Mouse (Mus musculus) MEL (cell line): Measurements from ENCODE around the gene Bcl3. TPM values are rescaled to one million over a fixed set of nuclear protein-coding genes. Genes with fewer than 3 reads are reported as not detected.

Source experiments
- DNase-seq: peaks from one replicate; pipeline ENCODE4 v3.0.0; 2011; ENCODE audit warnings: low read depth, low spot score
- H3K27ac ChIP-seq: 2 replicates; pipeline ENCODE4 v1.5.1; 2012; ENCODE audit warnings: low read depth, mild to moderate bottlenecking, control low read depth, low read length, moderate library complexity; ENCODE audit not compliant: control insufficient read depth
- H3K27me3 ChIP-seq, 2 experiments: fragments of 150-350 bp in 1 of 2; sonication (generic) in 1 of 2; 2 replicates each; pipeline ENCODE4 v1.6.1; 2012; ENCODE audit warnings: low read length in 2 of 2, mild to moderate bottlenecking in 2 of 2, improper control_type of control experiment in 1 of 2, moderate library complexity in 1 of 2; ENCODE audit not compliant: insufficient read depth in 2 of 2, control insufficient read depth in 1 of 2
- H3K36me3 ChIP-seq, 2 experiments: 2 replicates each; pipeline ENCODE4 v1.6.1; 2012 to 2014; ENCODE audit warnings: low read length in 2 of 2, improper control_type of control experiment in 1 of 2, inconsistent platforms in 1 of 2, mild to moderate bottlenecking in 1 of 2; ENCODE audit not compliant: insufficient read depth in 2 of 2, control insufficient read depth in 1 of 2
- H3K4me1 ChIP-seq, 2 experiments: fragments of 150-350 bp in 1 of 2; sonication (generic) in 1 of 2; 2 replicates each; pipeline ENCODE4 v1.6.1; 2012; ENCODE audit warnings: low read length in 2 of 2, improper control_type of control experiment in 1 of 2, mild to moderate bottlenecking in 1 of 2; ENCODE audit not compliant: insufficient read depth in 2 of 2, control insufficient read depth in 1 of 2
- H3K4me3 ChIP-seq, 2 experiments: fragments of 150-350 bp in 1 of 2; sonication (generic) in 1 of 2; 2 replicates each; pipeline ENCODE4 v1.5.1; 2012; ENCODE audit warnings: low read depth in 2 of 2, low read length in 2 of 2, mild to moderate bottlenecking in 2 of 2, moderate library complexity in 2 of 2, control low read depth in 1 of 2, improper control_type of control experiment in 1 of 2; ENCODE audit not compliant: control insufficient read depth in 1 of 2, insufficient read depth in 1 of 2
- H3K79me2 ChIP-seq: 2 replicates; pipeline ENCODE4 v1.6.1; 2012; ENCODE audit warnings: mild to moderate bottlenecking, low read length, moderate library complexity; ENCODE audit not compliant: control insufficient read depth, poor library complexity, insufficient read depth
- H3K9ac ChIP-seq: 2 replicates; pipeline ENCODE4 v1.6.1; 2012; ENCODE audit warnings: low read depth, mild to moderate bottlenecking, control low read depth, low read length, moderate library complexity; ENCODE audit not compliant: control insufficient read depth, poor library complexity, severe bottlenecking
- H3K9me3 ChIP-seq: fragments of 150-350 bp; sonication (generic); replicated peaks from 2 replicates; pipeline ENCODE4 v1.6.1; 2012; ENCODE audit warnings: mild to moderate bottlenecking, low read length, improper control_type of control experiment, moderate library complexity; ENCODE audit not compliant: insufficient read depth
- BHLHE40 ChIP-seq: IDR thresholded peaks from 2 replicates; pipeline ENCODE4 v1.6.1; 2012; ENCODE audit warnings: low read depth, mild to moderate bottlenecking, inconsistent platforms, low read length, improper control_type of control experiment, borderline replicate concordance
- CHD2 ChIP-seq: IDR thresholded peaks from 2 replicates; pipeline ENCODE4 v1.6.1; 2011; ENCODE audit warnings: low read length, improper control_type of control experiment
- CTCF ChIP-seq, 3 experiments: IDR thresholded peaks in 2 of 3; conservative IDR thresholded peaks in 1 of 3; 2 replicates each; pipeline ENCODE4 v1.5.1; 2011 to 2012; ENCODE audit warnings: low read length in 3 of 3, low read depth in 2 of 3, mild to moderate bottlenecking in 2 of 3, improper control_type of control experiment in 1 of 3, inconsistent platforms in 1 of 3, mixed read lengths in 1 of 3, moderate library complexity in 1 of 3; ENCODE audit not compliant: control insufficient read depth in 1 of 3, insufficient read depth in 1 of 3, poor library complexity in 1 of 3, severe bottlenecking in 1 of 3
- E2F4 ChIP-seq: IDR thresholded peaks from 2 replicates; pipeline ENCODE4 v1.6.1; 2011; ENCODE audit warnings: low read depth, low read length, improper control_type of control experiment, borderline replicate concordance
- ELF1 ChIP-seq: IDR thresholded peaks from 2 replicates; pipeline ENCODE4 v1.6.1; 2014; ENCODE audit warnings: low read depth, mild to moderate bottlenecking, inconsistent platforms, low read length, improper control_type of control experiment, moderate library complexity
- ETS1 ChIP-seq: IDR thresholded peaks from 2 replicates; pipeline ENCODE4 v1.6.1; 2012; ENCODE audit warnings: low read depth, mild to moderate bottlenecking, inconsistent platforms, low read length, improper control_type of control experiment, moderate library complexity
- GATA1 ChIP-seq: IDR thresholded peaks from 2 replicates; pipeline ENCODE4 v1.6.1; 2011; ENCODE audit warnings: low read depth, low read length, improper control_type of control experiment
- MAFK ChIP-seq: IDR thresholded peaks from 2 replicates; pipeline ENCODE4 v1.6.1; 2011; ENCODE audit warnings: low read depth, mild to moderate bottlenecking, low read length, improper control_type of control experiment, borderline replicate concordance
- MAZ ChIP-seq: IDR thresholded peaks from 2 replicates; pipeline ENCODE4 v1.6.1; 2012; ENCODE audit warnings: low read depth, mild to moderate bottlenecking, inconsistent platforms, low read length, improper control_type of control experiment
- MEF2A ChIP-seq: IDR thresholded peaks from 2 replicates; pipeline ENCODE4 v1.6.1; 2014; ENCODE audit warnings: low read depth, mild to moderate bottlenecking, inconsistent platforms, low read length, improper control_type of control experiment; ENCODE audit not compliant: poor library complexity, insufficient replicate concordance, severe bottlenecking; ENCODE audit errors: extremely low read depth
- MXI1 ChIP-seq: IDR thresholded peaks from 2 replicates; pipeline ENCODE4 v1.6.1; 2011; ENCODE audit warnings: mild to moderate bottlenecking, low read depth, low read length, improper control_type of control experiment
- MYB ChIP-seq: IDR thresholded peaks from 2 replicates; pipeline ENCODE4 v1.6.1; 2011; ENCODE audit warnings: mild to moderate bottlenecking, low read depth, low read length, improper control_type of control experiment
- NELFE ChIP-seq: IDR thresholded peaks from 2 replicates; pipeline ENCODE4 v1.6.1; 2011; ENCODE audit warnings: low read depth, low read length, improper control_type of control experiment
- NRF1 ChIP-seq: IDR thresholded peaks from 2 replicates; pipeline ENCODE4 v1.6.1; 2014; ENCODE audit warnings: low read depth, mild to moderate bottlenecking, inconsistent platforms, low read length, improper control_type of control experiment, moderate library complexity; ENCODE audit not compliant: poor library complexity, insufficient read depth, severe bottlenecking
- POLR2A ChIP-seq, 2 experiments: IDR thresholded peaks; 2 replicates each; pipeline ENCODE4 v1.6.1; 2011 to 2012; ENCODE audit warnings: low read length in 2 of 2, mild to moderate bottlenecking in 2 of 2, control low read depth in 1 of 2, improper control_type of control experiment in 1 of 2, low read depth in 1 of 2, moderate library complexity in 1 of 2; ENCODE audit not compliant: control insufficient read depth in 1 of 2, insufficient read depth in 1 of 2, poor library complexity in 1 of 2
- POLR2AphosphoS5 ChIP-seq: IDR thresholded peaks from 2 replicates; pipeline ENCODE4 v1.6.1; 2012; ENCODE audit warnings: low read depth, borderline replicate concordance, mild to moderate bottlenecking, inconsistent platforms, low read length, moderate library complexity, mixed read lengths
- RAD21 ChIP-seq: IDR thresholded peaks from 2 replicates; pipeline ENCODE4 v1.6.1; 2011; ENCODE audit warnings: mild to moderate bottlenecking, low read depth, low read length, improper control_type of control experiment
- RCOR1 ChIP-seq: IDR thresholded peaks from 2 replicates; pipeline ENCODE4 v1.6.1; 2012; ENCODE audit warnings: low read depth, mild to moderate bottlenecking, inconsistent platforms, low read length, improper control_type of control experiment
- SIN3A ChIP-seq: IDR thresholded peaks from 2 replicates; pipeline ENCODE4 v1.6.1; 2012; ENCODE audit warnings: low read length, improper control_type of control experiment, inconsistent platforms
- SMC3 ChIP-seq: IDR thresholded peaks from 2 replicates; pipeline ENCODE4 v1.6.1; 2011; ENCODE audit warnings: low read depth, low read length, improper control_type of control experiment
- TAL1 ChIP-seq: IDR thresholded peaks from 2 replicates; pipeline ENCODE4 v1.6.1; 2012; ENCODE audit warnings: mild to moderate bottlenecking, inconsistent platforms, low read length, moderate library complexity, mixed read lengths
- TBP ChIP-seq: IDR thresholded peaks from 2 replicates; pipeline ENCODE4 v1.8.0; 2011; ENCODE audit warnings: low read depth, low read length, improper control_type of control experiment
- TCF12 ChIP-seq: IDR thresholded peaks from 2 replicates; pipeline ENCODE4 v1.6.1; 2014; ENCODE audit warnings: low read depth, mild to moderate bottlenecking, inconsistent platforms, low read length, improper control_type of control experiment, moderate library complexity
- UBTF ChIP-seq: IDR thresholded peaks from 2 replicates; pipeline ENCODE4 v1.6.1; 2012; ENCODE audit warnings: low read depth, mild to moderate bottlenecking, inconsistent platforms, low read length, improper control_type of control experiment, moderate library complexity, borderline replicate concordance; ENCODE audit not compliant: insufficient read depth
- USF1 ChIP-seq: IDR thresholded peaks from 2 replicates; pipeline ENCODE4 v1.6.1; 2014; ENCODE audit warnings: low read depth, mild to moderate bottlenecking, inconsistent platforms, low read length, improper control_type of control experiment, moderate library complexity
- USF2 ChIP-seq, 2 experiments: IDR thresholded peaks; 2 replicates each; pipeline ENCODE4 v1.6.1; 2011 to 2012; ENCODE audit warnings: improper control_type of control experiment in 2 of 2, low read length in 2 of 2, borderline replicate concordance in 1 of 2, inconsistent platforms in 1 of 2, low read depth in 1 of 2, mild to moderate bottlenecking in 1 of 2; ENCODE audit not compliant: insufficient read depth in 1 of 2
- ZC3H11A ChIP-seq: IDR thresholded peaks from 2 replicates; pipeline ENCODE4 v1.6.1; 2012; ENCODE audit warnings: low read depth, mild to moderate bottlenecking, inconsistent platforms, low read length, improper control_type of control experiment
- ZKSCAN1 ChIP-seq: IDR thresholded peaks from 2 replicates; pipeline ENCODE4 v1.6.1; 2012; ENCODE audit warnings: low read depth, mild to moderate bottlenecking, inconsistent platforms, low read length, improper control_type of control experiment, moderate library complexity
- ZMIZ1 ChIP-seq: IDR thresholded peaks from 2 replicates; pipeline ENCODE4 v1.6.1; 2012; ENCODE audit warnings: low read depth, mild to moderate bottlenecking, inconsistent platforms, low read length, improper control_type of control experiment, moderate library complexity
- ZNF384 ChIP-seq: IDR thresholded peaks from 2 replicates; pipeline ENCODE4 v1.6.1; 2012; ENCODE audit warnings: low read depth, mild to moderate bottlenecking, inconsistent platforms, low read length, improper control_type of control experiment
- polyA plus RNA-seq, 2 experiments: library from polyadenylated mRNA; stranded (reverse) in 1 of 2; unstranded in 1 of 2; fragments of >175 nt in 1 of 2; fragments of >200 nt in 1 of 2; gene quantifications; 2 replicates each; pipeline versions ENCODE4 v1.2.1 to v1.2.4; 2012; ENCODE audit warnings: low replicate concordance in 2 of 2, low read depth in 1 of 2; ENCODE audit not compliant: insufficient read length in 2 of 2, insufficient read depth in 1 of 2, missing spikeins in 1 of 2
- total RNA-seq: library from RNA; depleted of rRNA; stranded (reverse); fragments of 300-350 nt; gene quantifications from 2 replicates; pipeline ENCODE4 v1.2.3, GENCODE M21; 2012

Bcl3 gene
- total and polyA plus RNA-seq, 3 experiments, result 2.7 to 6.7 TPM; not detected in 1

- peak; percentile 59 for DNase-seq
- Histone ChIP-seq H3K9ac (no peak overlapping the region), H3K27ac (no peak overlapping the region)
- TF ChIP-seq CTCF (IDR thresholded peaks at IDR 0.05 in 2 of 3, conservative IDR thresholded peaks at IDR 0.05 in 1 of 3; ENCODE audit: control insufficient read depth in 1 of 3, insufficient read depth in 1 of 3, low read depth in 2 of 3, low read length in 3 of 3, poor library complexity in 1 of 3, severe bottlenecking in 1 of 3) (peak; percentile 84 to 89 (median 84)), SMC3 (peak; percentile 95), RAD21 (peak; percentile 92), ZC3H11A (peak; percentile 95), MEF2A (no peak)
- TF ChIP-seq, all 39 proteins: peak for 4
- H3K9me3 ChIP-seq, result no peaks in the 10 kb centered on the region
- H3K27me3 ChIP-seq, result no peaks in the 10 kb centered on the region
- peaks cover 0 to 2% of the 10 kb centered on the region in 2 experiments; a peak in 1 of 4 replicates for H3K36me3 ChIP-seq
- H3K4me1 ChIP-seq, result no peaks in the 10 kb centered on the region; a peak in 1 of 4 replicates
- no peak overlapping the region for H3K4me3 ChIP-seq
- H3K79me2 ChIP-seq, result no peaks in the 10 kb centered on the region
Observed at GRCm38 (mm10) chr7:19802995-19803394, 19.6 kb downstream of the Bcl3 start.

DNA sequence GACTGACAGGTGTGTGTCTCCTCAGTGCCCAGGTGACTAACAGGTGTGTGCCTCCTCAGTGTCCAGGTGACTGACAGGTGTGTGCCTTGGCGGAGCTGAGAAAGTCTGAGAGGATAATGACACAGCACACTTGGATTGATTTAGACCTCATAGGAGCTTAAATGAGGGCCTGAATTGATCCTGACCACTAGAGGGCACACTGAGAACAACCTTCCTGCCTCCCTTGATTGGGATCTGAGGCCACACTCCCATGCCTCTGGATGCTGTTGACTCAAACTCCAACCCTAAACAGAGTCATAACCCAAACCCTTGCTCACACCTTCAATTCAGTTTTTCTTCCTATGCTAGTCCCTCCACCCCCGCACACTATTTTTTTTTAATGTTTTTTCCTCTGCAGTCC is 21.8 kb downstream of the Bcl3 start:
- no peak overlapping the region for H3K9ac ChIP-seq
- no peak overlapping the region for H3K27ac ChIP-seq
- H3K36me3 ChIP-seq, result peaks cover 0 to 2% of the 10 kb centered on the region in 2 experiments; a peak in 1 of 4 replicates
- no peaks in the 10 kb centered on the region for H3K27me3 ChIP-seq
- no peaks in the 10 kb centered on the region; a peak in 2 of 4 replicates for H3K4me1 ChIP-seq
- H3K4me3 ChIP-seq, result no peak overlapping the region
- no peaks in the 10 kb centered on the region for H3K9me3 ChIP-seq
- no peaks in the 10 kb centered on the region for H3K79me2 ChIP-seq
- DNase-seq, result peak; percentile 81
- no peak for TF ChIP-seq CHD2
- TF ChIP-seq TAL1, result no peak
- no peak for TF ChIP-seq ZNF384
- TF ChIP-seq USF1, result no peak
- peak; percentile 86 for TF ChIP-seq ZC3H11A
- peak; percentile 84 for TF ChIP-seq SMC3
- no peak for TF ChIP-seq POLR2AphosphoS5
- no peak for TF ChIP-seq POLR2A (IDR thresholded peaks at IDR 0.05; ENCODE audit: control insufficient read depth in 1 of 2, insufficient read depth in 1 of 2, low read depth in 1 of 2, low read length in 2 of 2, poor library complexity in 1 of 2)
- TF ChIP-seq NRF1, result no peak
- no peak for TF ChIP-seq MAZ
- no peak for TF ChIP-seq MEF2A
- TF ChIP-seq MXI1, result no peak
- no peak for TF ChIP-seq ELF1
- TF ChIP-seq ETS1, result no peak
- no peak for TF ChIP-seq ZKSCAN1
- TF ChIP-seq GATA1, result peak; percentile 26
- TF ChIP-seq RAD21, result peak; percentile 82
- no peak for TF ChIP-seq E2F4
- no peak for TF ChIP-seq USF2 (IDR thresholded peaks at IDR 0.05; ENCODE audit: borderline replicate concordance in 1 of 2, insufficient read depth in 1 of 2, low read depth in 1 of 2, low read length in 2 of 2)
- no peak for TF ChIP-seq TBP
- no peak for TF ChIP-seq ZMIZ1
- TF ChIP-seq UBTF, result no peak
- no peak for TF ChIP-seq MYB
- no peak for TF ChIP-seq TCF12
- TF ChIP-seq NELFE, result no peak
- TF ChIP-seq CTCF (IDR thresholded peaks at IDR 0.05 in 2 of 3, conservative IDR thresholded peaks at IDR 0.05 in 1 of 3; ENCODE audit: control insufficient read depth in 1 of 3, insufficient read depth in 1 of 3, low read depth in 2 of 3, low read length in 3 of 3, poor library complexity in 1 of 3, severe bottlenecking in 1 of 3), result peak; percentile 74 to 90 (median 85)
- no peak for TF ChIP-seq BHLHE40
- no peak for TF ChIP-seq RCOR1
- no peak for TF ChIP-seq MAFK
- peak; percentile 33; the same call in 1 of the 2 replicates for TF ChIP-seq SIN3A
